Mouse (Mus musculus) spleen, postnatal 14 days (tissue): ENCODE measurements around the gene Morn4.

ENCODE experiments used
- DNase-seq, 2 experiments: peaks; one replicate each; pipeline ENCODE4 v3.0.0; 2021 to 2022; ENCODE audit warnings: low spot score in 2 of 2

Gene Morn4

GRCm38 (mm10) chr19:42086166-42086565 is at the start of gene Morn4:
Gene Morn4 (minus strand): TSS chr19:42086357.
- DNase-seq, result peak in 1 of 2 experiments; percentile 13

GRCm38 (mm10) chr19:42135070-42135469 is 48.9 kb upstream of the Morn4 start:
- no peak for DNase-seq

- DNase-seq, result no peak
Observed at GRCm38 (mm10) chr19:42131101-42131500, 44.9 kb upstream of the Morn4 start.

- no peak for DNase-seq
Observed at GRCm38 (mm10) chr19:42130294-42130606, 44.1 kb upstream of the Morn4 start.

- no peak for DNase-seq
Observed at GRCm38 (mm10) chr19:42129509-42130293, 43.5 kb upstream of the Morn4 start.

- peak; percentile 67 to 69 for DNase-seq
Observed at GRCm38 (mm10) chr19:42128787-42129508, 42.8 kb upstream of the Morn4 start, which contains the start of gene Avpi1. Gene Avpi1 (minus strand): TSS chr19:42129059.

- no peak for DNase-seq
Observed at GRCm38 (mm10) chr19:42128052-42128740, 42.0 kb upstream of the Morn4 start.

- DNase-seq, result no peak
Observed at GRCm38 (mm10) chr19:42127024-42127423, 40.9 kb upstream of the Morn4 start.

- DNase-seq, result no peak
Observed at GRCm38 (mm10) chr19:42126219-42126605, 40.1 kb upstream of the Morn4 start.

GRCm38 (mm10) chr19:42125501-42126218 is 39.5 kb upstream of the Morn4 start:
- DNase-seq, result no peak

GRCm38 (mm10) chr19:42124684-42125083 is 38.5 kb upstream of the Morn4 start:
- no peak for DNase-seq

GRCm38 (mm10) chr19:42120451-42120850 is 34.3 kb upstream of the Morn4 start:
- DNase-seq, result no peak

- no peak for DNase-seq
Observed at GRCm38 (mm10) chr19:42118596-42118995, 32.4 kb upstream of the Morn4 start.

- DNase-seq, result no peak
Observed at GRCm38 (mm10) chr19:42118142-42118541, 32.0 kb upstream of the Morn4 start.

- no peak for DNase-seq
Observed at GRCm38 (mm10) chr19:42115783-42116335, 29.7 kb upstream of the Morn4 start.

GRCm38 (mm10) chr19:42104681-42105080 is 18.5 kb upstream of the Morn4 start:
- no peak for DNase-seq

- DNase-seq, result no peak
Observed at GRCm38 (mm10) chr19:42099406-42099805, 13.2 kb upstream of the Morn4 start.

GRCm38 (mm10) chr19:42090637-42091141 is 4.5 kb upstream of the Morn4 start:
- peak in 1 of 2 experiments; percentile 19 for DNase-seq

- peak; percentile 96 to 97 for DNase-seq
Observed at GRCm38 (mm10) chr19:42089748-42090595, 3.8 kb upstream of the Morn4 start, which contains the start of gene Pi4k2a. Gene Pi4k2a (plus strand): TSS chr19:42090470.

- DNase-seq, result peak; percentile 30 to 42
Observed at GRCm38 (mm10) chr19:42089103-42089747, 3.1 kb upstream of the Morn4 start.
